Mouse (Mus musculus) spleen, adult 2 months (tissue): Measurements from ENCODE around the gene Tspan11. TPM values are rescaled to one million over a fixed set of nuclear protein-coding genes. Genes with fewer than 3 reads are reported as not detected.

Experiments
- DNase-seq, 2 experiments: peaks; one replicate each; pipeline versions ENCODE4 v3.0.0 to v3.0.0-alpha.2; 2012 to 2021; ENCODE audit warnings: low spot score in 2 of 2, low read depth in 1 of 2
- H3K27ac ChIP-seq: fragments of 200-500 bp; 2 replicates; pipeline ENCODE4 v1.5.1; 2012; ENCODE audit warnings: low read length, inconsistent platforms; ENCODE audit not compliant: insufficient read depth
- H3K27me3 ChIP-seq: fragments of 200-500 bp; 2 replicates; pipeline ENCODE4 v1.6.1; 2012; ENCODE audit warnings: mild to moderate bottlenecking, moderate library complexity, low read length, inconsistent platforms; ENCODE audit not compliant: control insufficient read depth, insufficient read depth
- H3K36me3 ChIP-seq: fragments of 200-500 bp; 2 replicates; pipeline ENCODE4 v1.6.1; 2012; ENCODE audit warnings: mild to moderate bottlenecking, low read length, inconsistent platforms; ENCODE audit not compliant: control insufficient read depth, insufficient read depth
- H3K4me1 ChIP-seq: fragments of 200-500 bp; 2 replicates; pipeline ENCODE4 v1.6.1; 2011; ENCODE audit warnings: inconsistent platforms; ENCODE audit not compliant: control insufficient read depth, insufficient read depth, insufficient read length
- H3K4me3 ChIP-seq: fragments of 200-500 bp; 2 replicates; pipeline ENCODE4 v1.5.1; 2011; ENCODE audit warnings: mild to moderate bottlenecking, inconsistent platforms; ENCODE audit not compliant: insufficient read depth, insufficient read length; ENCODE audit errors: extremely low read depth
- CTCF ChIP-seq: fragments of 200-500 bp; IDR thresholded peaks from 2 replicates; pipeline ENCODE4 v1.5.1; 2011; ENCODE audit warnings: mild to moderate bottlenecking, inconsistent platforms; ENCODE audit not compliant: insufficient read depth, insufficient read length, insufficient replicate concordance; ENCODE audit errors: extremely low read depth
- POLR2A ChIP-seq: fragments of 200-500 bp; IDR thresholded peaks from 2 replicates; pipeline ENCODE4 v1.6.1; 2011; ENCODE audit warnings: low read depth, low read length, inconsistent platforms
- WGBS: fragments of 180-500 bp; shearing (Covaris S2); methylation state at CpG from one replicate; pipeline ENCODE4 v1.1.7; 2018; 5-methylcytosine and 5-hydroxymethylcytosine counted together
- polyA plus RNA-seq: library from polyadenylated mRNA; depleted of rRNA; stranded (reverse); fragments of >200 nt; gene quantifications from 2 replicates; pipeline ENCODE4 v1.2.3, GENCODE M21; 2012

Gene Tspan11
- polyA plus RNA-seq, 1 experiment = 0.36 TPM

- no peak for TF ChIP-seq CTCF
- TF ChIP-seq POLR2A = no peak
- H3K27ac ChIP-seq = no peak overlapping the region
- no peak for DNase-seq
- H3K4me3 ChIP-seq = no peak overlapping the region
- H3K27me3 ChIP-seq = no peaks in the 10 kb centered on the region
- H3K36me3 ChIP-seq = no peaks in the 10 kb centered on the region
- no peaks in the 10 kb centered on the region for H3K4me1 ChIP-seq
- WGBS = 90% methylated on average over 3 of the region's 3 CpGs
These were observed 25.5 kb downstream of the Tspan11 start for GRCm38 (mm10) chr6:127912938-127913337.

GRCm38 (mm10) chr6:127916993-127917392, 29.6 kb downstream of the Tspan11 start:
- H3K36me3 ChIP-seq = no peaks in the 10 kb centered on the region
- 81% methylated on average over 3 of the region's 3 CpGs for WGBS
- DNase-seq = no peak
- TF ChIP-seq CTCF (no peak), POLR2A (no peak)
- no peaks in the 10 kb centered on the region for H3K4me1 ChIP-seq
- no peak overlapping the region for H3K4me3 ChIP-seq
- H3K27me3 ChIP-seq = no peaks in the 10 kb centered on the region
- H3K27ac ChIP-seq = no peak overlapping the region

- Histone ChIP-seq H3K4me1 (no peaks in the 10 kb centered on the region), H3K36me3 (no peaks in the 10 kb centered on the region), H3K27me3 (no peaks in the 10 kb centered on the region), H3K27ac (no peak overlapping the region), H3K4me3 (no peak overlapping the region)
- TF ChIP-seq CTCF (no peak), POLR2A (no peak)
- no peak for DNase-seq
- WGBS = 75% methylated on average over 4 of the region's 4 CpGs
These were observed 30.3 kb downstream of the Tspan11 start for GRCm38 (mm10) chr6:127917712-127918111.

- Histone ChIP-seq H3K36me3 (no peaks in the 10 kb centered on the region), H3K27ac (no peak overlapping the region), H3K4me3 (no peak overlapping the region), H3K4me1 (no peaks in the 10 kb centered on the region), H3K27me3 (no peaks in the 10 kb centered on the region)
- DNase-seq = no peak
- TF ChIP-seq POLR2A (no peak), CTCF (no peak)
- 54% methylated on average over 6 of the region's 6 CpGs for WGBS
These were observed 32.1 kb downstream of the Tspan11 start for GRCm38 (mm10) chr6:127919491-127919890.

GRCm38 (mm10) chr6:127920652-127921051, 33.3 kb downstream of the Tspan11 start:
- Histone ChIP-seq H3K4me3 (no peak overlapping the region), H3K36me3 (no peaks in the 10 kb centered on the region), H3K27me3 (no peaks in the 10 kb centered on the region), H3K4me1 (no peaks in the 10 kb centered on the region), H3K27ac (no peak overlapping the region)
- DNase-seq = peak in 1 of 2 experiments; percentile 9
- TF ChIP-seq CTCF (peak; percentile 31; the same call in 1 of the 2 replicates), POLR2A (no peak)
- WGBS = 9% methylated on average over 8 of the region's 8 CpGs

GRCm38 (mm10) chr6:127921996-127922395, 34.6 kb downstream of the Tspan11 start:
- no peaks in the 10 kb centered on the region for H3K4me1 ChIP-seq
- no peaks in the 10 kb centered on the region for H3K27me3 ChIP-seq
- WGBS = 64% methylated on average over 9 of the region's 9 CpGs
- no peak for TF ChIP-seq CTCF
- TF ChIP-seq POLR2A = no peak
- DNase-seq = no peak
- H3K4me3 ChIP-seq = no peak overlapping the region
- no peaks in the 10 kb centered on the region for H3K36me3 ChIP-seq
- no peak overlapping the region for H3K27ac ChIP-seq

GRCm38 (mm10) chr6:127923296-127923695, 35.9 kb downstream of the Tspan11 start:
- H3K27me3 ChIP-seq = no peaks in the 10 kb centered on the region
- WGBS = 78% methylated on average over 9 of the region's 9 CpGs
- no peak overlapping the region for H3K4me3 ChIP-seq

More at GRCm38 (mm10) chr6:127923296-127923695, 35.9 kb downstream of the Tspan11 start:
- Histone ChIP-seq H3K36me3 (no peaks in the 10 kb centered on the region), H3K4me1 (no peaks in the 10 kb centered on the region), H3K27ac (no peak overlapping the region)
- TF ChIP-seq CTCF (no peak), POLR2A (no peak)
- DNase-seq = no peak
